Comparison of ENCODE assay signal across 8 mouse cellular contexts in genomic region chr5:117286286-117286685, GRCm38 (mm10). TPM values are rescaled to one million over a fixed set of nuclear protein-coding genes. Genes with fewer than 3 reads are reported as not detected.
DNase-seq lines count a peak whose midpoint lies in the region; ATAC-seq and TF ChIP-seq lines count a peak whose summit lies in the region.

No protein-coding gene starts in this region.

- TF ChIP-seq POLR2A in cerebellum, adult 2 months (IDR thresholded peaks at IDR 0.05; ENCODE audit: borderline replicate concordance, insufficient read depth, low read length) = no peak
- TF ChIP-seq POLR2A in thymus, adult 2 months (IDR thresholded peaks at IDR 0.05; ENCODE audit: control insufficient read depth, extremely low read depth, insufficient read depth, low read length, poor library complexity) = no peak

- peaks cover 14% of the 10 kb centered on the region for H3K4me1 ChIP-seq in neural tube, embryonic 11.5 days (ENCODE audit: control insufficient read depth, insufficient read depth, low read length)
- peaks cover 45% of the 10 kb centered on the region for H3K4me1 ChIP-seq in liver, embryonic 12.5 days
- H3K4me1 ChIP-seq in stomach, postnatal 0 days (replicated peaks; ENCODE audit: control insufficient read depth, insufficient read depth) = 0 out of 2 replicates have a peak, but pooled peaks cover 3% of the 10 kb centered on the region
- peaks cover 6% of the 10 kb centered on the region; the same call in 1 of the 2 replicates for H3K4me1 ChIP-seq in cerebellum, adult 2 months (ENCODE audit: control insufficient read depth, insufficient read depth, low read length)
- peaks cover 9% of the 10 kb centered on the region for H3K4me1 ChIP-seq in thymus, adult 2 months (replicated peaks; ENCODE audit: control insufficient read depth, insufficient read depth, low read length)

- ATAC-seq in neural tube, embryonic 11.5 days (ENCODE audit: insufficient read depth, low FRiP score, low TSS enrichment) = no peak
- no peak for ATAC-seq in liver, embryonic 12.5 days
- ATAC-seq in stomach, postnatal 0 days (ENCODE audit: low FRiP score, low TSS enrichment) = no peak

- H3K4me2 ChIP-seq in neural tube, embryonic 11.5 days (ENCODE audit: low read depth) = peak overlapping the region; percentile 55
- peak overlapping the region; percentile 91 for H3K4me2 ChIP-seq in liver, embryonic 12.5 days
- peak overlapping the region; percentile 72 for H3K4me2 ChIP-seq in stomach, postnatal 0 days (replicated peaks; ENCODE audit: low read depth)

- peaks cover 6% of the 10 kb centered on the region; the same call in 1 of the 2 replicates for H3K36me3 ChIP-seq in neural tube, embryonic 11.5 days (ENCODE audit: control insufficient read depth, insufficient read depth, low read length)
- peaks cover 44% of the 10 kb centered on the region for H3K36me3 ChIP-seq in liver, embryonic 12.5 days
- H3K36me3 ChIP-seq in stomach, postnatal 0 days (ENCODE audit: control insufficient read depth, insufficient read depth, low read length) = peaks cover 7% of the 10 kb centered on the region
- H3K36me3 ChIP-seq in thymus, adult 2 months (ENCODE audit: control insufficient read depth, insufficient read depth, low read length) = no peaks in the 10 kb centered on the region

- peak overlapping the region; percentile 86 for H3K4me3 ChIP-seq in neural tube, embryonic 11.5 days (ENCODE audit: low read depth, low read length)
- peak overlapping the region; percentile 70 for H3K4me3 ChIP-seq in liver, embryonic 12.5 days
- H3K4me3 ChIP-seq in stomach, postnatal 0 days (ENCODE audit: low read depth, low read length) = peak overlapping the region; percentile 51
- H3K4me3 ChIP-seq in cerebellum, adult 2 months (replicated peaks; ENCODE audit: insufficient read depth, low read depth, low read length) = no peak overlapping the region
- no peak overlapping the region for H3K4me3 ChIP-seq in thymus, adult 2 months (ENCODE audit: control insufficient read depth, insufficient read depth, low read length)

- H3K27me3 ChIP-seq in neural tube, embryonic 11.5 days (ENCODE audit: control insufficient read depth, insufficient read depth, low read length) = no peaks in the 10 kb centered on the region
- H3K27me3 ChIP-seq in liver, embryonic 12.5 days (replicated peaks) = no peaks in the 10 kb centered on the region
- H3K27me3 ChIP-seq in stomach, postnatal 0 days (ENCODE audit: control insufficient read depth, insufficient read depth, low read length) = no peaks in the 10 kb centered on the region
- H3K27me3 ChIP-seq in cerebellum, adult 2 months (ENCODE audit: control insufficient read depth, insufficient read depth, low read length) = no peaks in the 10 kb centered on the region
- H3K27me3 ChIP-seq in thymus, adult 2 months (ENCODE audit: control insufficient read depth, insufficient read depth, low read length) = no peaks in the 10 kb centered on the region

- TF ChIP-seq EP300 in stomach, postnatal 0 days (optimal IDR thresholded peaks at IDR 0.05) = no peak

- no peak overlapping the region for H3K27ac ChIP-seq in neural tube, embryonic 11.5 days (ENCODE audit: low read depth, low read length)
- no peak overlapping the region for H3K27ac ChIP-seq in liver, embryonic 12.5 days
- no peak overlapping the region for H3K27ac ChIP-seq in stomach, postnatal 0 days (replicated peaks)
- no peak overlapping the region for H3K27ac ChIP-seq in cerebellum, adult 2 months (ENCODE audit: insufficient read depth, low read length)
- H3K27ac ChIP-seq in thymus, adult 2 months (ENCODE audit: control insufficient read depth, insufficient read depth, low read length) = no peak overlapping the region

- H3K9ac ChIP-seq in neural tube, embryonic 11.5 days (ENCODE audit: low read length) = peak overlapping the region; percentile 70
- peak overlapping the region; percentile 80 for H3K9ac ChIP-seq in liver, embryonic 12.5 days
- H3K9ac ChIP-seq in stomach, postnatal 0 days (ENCODE audit: low read length) = peak overlapping the region; percentile 69; the same call in 1 of the 2 replicates

- WGBS in neural tube, embryonic 11.5 days = 52% methylated on average over 3 of the region's 3 CpGs
- WGBS in liver, embryonic 12.5 days (ENCODE audit: insufficient replicate concordance) = 29% methylated on average over 3 of the region's 3 CpGs
- 43% methylated on average over 3 of the region's 3 CpGs for WGBS in stomach, postnatal 0 days
- 31% methylated on average over 3 of the region's 3 CpGs for WGBS in cerebellum, adult 2 months
- 47% methylated on average over 3 of the region's 3 CpGs for WGBS in thymus, adult 2 months

- DNase-seq in embryo, embryonic 10.5 days (ENCODE audit: low spot score) = peak; percentile 11
- DNase-seq in embryo, embryonic 10 days (ENCODE audit: low spot score) = no peak
- DNase-seq in neural tube, embryonic 11.5 days (ENCODE audit: low spot score) = no peak
- no peak for DNase-seq in neural tube, embryonic 10.5 days (ENCODE audit: extremely low spot score, low spot score)
- DNase-seq in stomach, postnatal 0 days (ENCODE audit: low spot score) = no peak
- DNase-seq in cerebellum, adult 2 months = no peak
- DNase-seq in thymus, adult 2 months = no peak

- no peak for TF ChIP-seq CTCF in stomach, postnatal 0 days (IDR thresholded peaks at IDR 0.05; ENCODE audit: low read depth)
- TF ChIP-seq CTCF in cerebellum, adult 2 months (IDR thresholded peaks at IDR 0.05; ENCODE audit: borderline replicate concordance, insufficient read depth, low read depth, low read length) = no peak
- no peak for TF ChIP-seq CTCF in thymus, adult 2 months (IDR thresholded peaks at IDR 0.05; ENCODE audit: borderline replicate concordance, control insufficient read depth, extremely low read depth, insufficient read depth, low read length, poor library complexity)

- no peaks in the 10 kb centered on the region for H3K9me3 ChIP-seq in neural tube, embryonic 11.5 days (ENCODE audit: control insufficient read depth, low read length)
- no peaks in the 10 kb centered on the region; the same call in 1 of the 2 replicates for H3K9me3 ChIP-seq in liver, embryonic 12.5 days (replicated peaks)
- no peaks in the 10 kb centered on the region for H3K9me3 ChIP-seq in stomach, postnatal 0 days (ENCODE audit: control insufficient read depth, low read length)

RNA-seq across cellular contexts. Expression of gene Pebp1, which starts 1.1 kb away (rescaled TPM):
- 915 and 934 TPM in 2 replicates for polyA plus RNA-seq in neural tube, embryonic 11.5 days (2014; fragmentation: Nextera tagmentation; extraction: Ambion mirVana)
- 311 and 318 TPM in 2 replicates for polyA plus RNA-seq in liver, embryonic 12.5 days (2016; fragmentation: Nextera tagmentation; extraction: Ambion mirVana)
- polyA plus RNA-seq in stomach, postnatal 0 days (2015; fragmentation: Nextera tagmentation; extraction: Ambion mirVana) = 394 and 400 TPM in 2 replicates
- 792 and 833 TPM in 2 replicates for polyA plus RNA-seq in cerebellum, adult 2 months (2012; rRNA removed)
- polyA plus RNA-seq in thymus, adult 2 months (2012; rRNA removed) = 498 and 588 TPM in 2 replicates

RNA-seq across cellular contexts. Expression of gene Vsig10, which starts 32.6 kb away (rescaled TPM):
- polyA plus RNA-seq in neural tube, embryonic 11.5 days (2014; fragmentation: Nextera tagmentation; extraction: Ambion mirVana) = 1.4 and 2.0 TPM in 2 replicates
- 2.1 and 2.4 TPM in 2 replicates for polyA plus RNA-seq in liver, embryonic 12.5 days (2016; fragmentation: Nextera tagmentation; extraction: Ambion mirVana)
- polyA plus RNA-seq in stomach, postnatal 0 days (2015; fragmentation: Nextera tagmentation; extraction: Ambion mirVana) = 9.9 and 13.0 TPM in 2 replicates
- polyA plus RNA-seq in cerebellum, adult 2 months (2012; rRNA removed) = 3.7 and 3.9 TPM in 2 replicates
- polyA plus RNA-seq in thymus, adult 2 months (2012; rRNA removed) = 7.3 and 11.5 TPM in 2 replicates

Comparison
In these comparisons a context has a peak if more than half of its experiments do, and no peak if none do; other contexts are left out.
1. H3K4me3 ChIP-seq: peak in neural tube, embryonic 11.5 days (single experiment), liver, embryonic 12.5 days (single experiment) and stomach, postnatal 0 days (single experiment); none in cerebellum, adult 2 months (single experiment) and thymus, adult 2 months (single experiment).
2. Peak in every context shown above with its lines, with median percentiles within 50 percentile points of each other: H3K4me2 ChIP-seq and H3K9ac ChIP-seq.